Comparison of ENCODE assay signal across 20 mouse cellular contexts in the genomic region with DNA sequence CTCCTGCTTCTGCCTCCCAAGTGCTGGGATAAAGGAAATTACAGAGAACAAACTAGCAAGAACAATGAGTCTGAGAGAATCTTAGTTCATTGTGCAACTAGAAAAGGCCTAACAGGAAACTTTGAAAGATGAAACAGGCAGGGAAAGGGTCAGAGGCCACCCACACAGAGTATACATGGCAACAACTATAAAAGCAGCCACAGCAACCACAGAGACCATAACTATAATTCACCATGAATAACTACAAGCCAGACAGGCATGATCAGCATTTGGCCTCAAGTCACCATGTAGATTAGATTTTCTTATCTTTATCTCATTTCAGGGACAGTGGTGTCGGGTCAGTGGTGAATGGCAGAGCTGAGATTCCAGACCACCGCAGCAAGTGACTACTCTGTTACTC. TPM values are rescaled to one million over a fixed set of nuclear protein-coding genes. Genes with fewer than 3 reads are reported as not detected.
"Had no signal": no experiment of that assay in that cellular context is flagged by ENCODE, and none has a peak within 500 bp of the region (broad histone marks: within the 10 kb centered on the region; RNA-seq: fewer than 3 reads in every experiment).

No protein-coding gene starts in this region.

- H3K4me3 ChIP-seq: layer of hippocampus, adult 2 months; limb, embryonic 10.5 days; limb, embryonic 13.5 days; liver, embryonic 12.5 days; liver, embryonic 15.5 days; lung, embryonic 15.5 days; neural tube, embryonic 12.5 days; neural tube, embryonic 15.5 days had no signal

- DNase-seq: kidney, postnatal 25 days; layer of hippocampus, adult 9-11 months; liver; lung, adult 18-20 months; lung, postnatal 10 days; lung, postnatal 4 days; midbrain, embryonic 14.5 days; retina, postnatal 1 day; thymus, adult 18-20 months; thymus, postnatal 36 days had no signal

- H3K27me3 ChIP-seq: limb, embryonic 13.5 days; liver, embryonic 12.5 days; liver, embryonic 15.5 days; lung, embryonic 15.5 days; neural tube, embryonic 12.5 days; neural tube, embryonic 15.5 days had no signal

- H3K4me2 ChIP-seq: limb, embryonic 13.5 days; liver, embryonic 12.5 days; liver, embryonic 15.5 days; lung, embryonic 15.5 days; midbrain, embryonic 11.5 days; neural tube, embryonic 12.5 days; neural tube, embryonic 15.5 days had no signal

- H3K36me3 ChIP-seq: limb, embryonic 10.5 days; limb, embryonic 13.5 days; liver, embryonic 12.5 days; liver, embryonic 15.5 days; lung, embryonic 15.5 days; neural tube, embryonic 12.5 days; neural tube, embryonic 15.5 days had no signal

RNA-seq across cellular contexts. Expression of gene Tnfaip6, which starts 48.2 kb away (rescaled TPM):
- total RNA-seq: megakaryocyte-erythroid progenitor cell, adult 5-6 weeks had no signal
